8 mouse cellular contexts compared by ENCODE assay signal in genomic region chr7:81763110-81763845, GRCm38 (mm10). TPM values are rescaled to one million over a fixed set of nuclear protein-coding genes. Genes with fewer than 3 reads are reported as not detected.
DNase-seq lines count a peak whose midpoint lies in the region; ATAC-seq lines count a peak whose summit lies in the region.

No protein-coding gene starts in this region.

- no peak for DNase-seq in frontal cortex, postnatal 36 days (ENCODE audit: low spot score in 2 of 2)
- DNase-seq in T-cell, adult 2 months (ENCODE audit: low spot score) = peak; percentile 74
- peak; percentile 57 for DNase-seq in hindbrain, embryonic 11.5 days (ENCODE audit: low spot score)
- no peak for DNase-seq in midbrain, embryonic 11.5 days (ENCODE audit: low spot score, missing footprints)
- peak; percentile 5 to 25 for DNase-seq in spleen, postnatal 36 days (ENCODE audit: low spot score in 2 of 2)

- 2% methylated on average over 60 of the region's 60 CpGs for WGBS in embryonic facial prominence, embryonic 13.5 days
- WGBS in hindbrain, embryonic 11.5 days = 2% methylated on average over 57 of the region's 60 CpGs
- WGBS in limb, embryonic 13.5 days = 3% methylated on average over 57 of the region's 60 CpGs
- 3% methylated on average over 50 of the region's 60 CpGs for WGBS in midbrain, embryonic 11.5 days

- H3K27me3 ChIP-seq in embryonic facial prominence, embryonic 13.5 days = no peaks in the 10 kb centered on the region
- no peaks in the 10 kb centered on the region for H3K27me3 ChIP-seq in hindbrain, embryonic 11.5 days (ENCODE audit: control insufficient read depth, insufficient read depth, low read length)
- no peaks in the 10 kb centered on the region for H3K27me3 ChIP-seq in limb, embryonic 13.5 days
- H3K27me3 ChIP-seq in midbrain, embryonic 11.5 days (ENCODE audit: control insufficient read depth, insufficient read depth, low read length) = no peaks in the 10 kb centered on the region

- no peaks in the 10 kb centered on the region for H3K9me3 ChIP-seq in embryonic facial prominence, embryonic 13.5 days
- no peaks in the 10 kb centered on the region for H3K9me3 ChIP-seq in hindbrain, embryonic 11.5 days (ENCODE audit: control insufficient read depth, low read length)
- no peaks in the 10 kb centered on the region for H3K9me3 ChIP-seq in limb, embryonic 13.5 days
- no peaks in the 10 kb centered on the region for H3K9me3 ChIP-seq in midbrain, embryonic 11.5 days (ENCODE audit: control insufficient read depth, low read length)

- peaks cover 18% of the 10 kb centered on the region for H3K4me1 ChIP-seq in embryonic facial prominence, embryonic 13.5 days
- H3K4me1 ChIP-seq in hindbrain, embryonic 11.5 days (replicated peaks; ENCODE audit: control insufficient read depth, insufficient read depth, low read length) = no peaks in the 10 kb centered on the region
- peaks cover 15% of the 10 kb centered on the region for H3K4me1 ChIP-seq in limb, embryonic 13.5 days
- H3K4me1 ChIP-seq in midbrain, embryonic 11.5 days (ENCODE audit: control insufficient read depth, insufficient read depth, low read length) = peaks cover 6% of the 10 kb centered on the region; the same call in 1 of the 2 replicates

- H3K9ac ChIP-seq in embryonic facial prominence, embryonic 13.5 days = peak overlapping the region; percentile 98
- peak overlapping the region; percentile 90 for H3K9ac ChIP-seq in hindbrain, embryonic 11.5 days (ENCODE audit: low read depth, low read length)
- H3K9ac ChIP-seq in limb, embryonic 13.5 days = peak overlapping the region; percentile 95
- peak overlapping the region; percentile 68 for H3K9ac ChIP-seq in midbrain, embryonic 11.5 days (ENCODE audit: low read length)

- no peaks in the 10 kb centered on the region for H3K36me3 ChIP-seq in embryonic facial prominence, embryonic 13.5 days
- H3K36me3 ChIP-seq in hindbrain, embryonic 11.5 days (ENCODE audit: control insufficient read depth, insufficient read depth, low read length) = no peaks in the 10 kb centered on the region
- H3K36me3 ChIP-seq in limb, embryonic 13.5 days = no peaks in the 10 kb centered on the region
- H3K36me3 ChIP-seq in midbrain, embryonic 11.5 days (ENCODE audit: control insufficient read depth, insufficient read depth, low read length) = no peaks in the 10 kb centered on the region

- H3K4me3 ChIP-seq in embryonic facial prominence, embryonic 13.5 days = peak overlapping the region; percentile 97
- peak overlapping the region; percentile 98 for H3K4me3 ChIP-seq in hindbrain, embryonic 11.5 days (ENCODE audit: low read depth, low read length)
- H3K4me3 ChIP-seq in limb, embryonic 13.5 days = peak overlapping the region; percentile 99
- H3K4me3 ChIP-seq in midbrain, embryonic 11.5 days (ENCODE audit: low read depth, low read length) = peak overlapping the region; percentile 95

- peak overlapping the region; percentile 79 for H3K27ac ChIP-seq in embryonic facial prominence, embryonic 13.5 days
- H3K27ac ChIP-seq in hindbrain, embryonic 11.5 days (ENCODE audit: low read depth, low read length) = peak overlapping the region; percentile 84
- peak overlapping the region; percentile 81 for H3K27ac ChIP-seq in limb, embryonic 13.5 days
- peak overlapping the region; percentile 60 for H3K27ac ChIP-seq in midbrain, embryonic 11.5 days (ENCODE audit: low read depth, low read length)

- H3K4me2 ChIP-seq in embryonic facial prominence, embryonic 13.5 days = peak overlapping the region; percentile 89
- peak overlapping the region; percentile 91 for H3K4me2 ChIP-seq in hindbrain, embryonic 11.5 days (replicated peaks; ENCODE audit: low read depth, low read length)
- peak overlapping the region; percentile 94 for H3K4me2 ChIP-seq in limb, embryonic 13.5 days (replicated peaks)
- peak overlapping the region; percentile 63 for H3K4me2 ChIP-seq in midbrain, embryonic 11.5 days

- peak; percentile 44 for ATAC-seq in frontal cortex, adult (ENCODE audit: low TSS enrichment)
- peak; percentile 67 for ATAC-seq in embryonic facial prominence, embryonic 13.5 days (ENCODE audit: insufficient number of reproducible peaks, insufficient read depth, low FRiP score, low TSS enrichment, low read depth)
- ATAC-seq in hindbrain, embryonic 11.5 days (ENCODE audit: low FRiP score) = peak; percentile 86
- peak; percentile 66 for ATAC-seq in limb, embryonic 13.5 days (ENCODE audit: low FRiP score, low read depth)
- ATAC-seq in midbrain, embryonic 11.5 days (ENCODE audit: low FRiP score) = peak; percentile 80

RNA-seq across cellular contexts. Expression of gene Ramac, which starts 0.6 kb away (rescaled TPM):
- 120 and 141 TPM in 2 replicates for polyA plus RNA-seq in embryonic facial prominence, embryonic 13.5 days (2015; fragmentation: Nextera tagmentation; extraction: Ambion mirVana)
- polyA plus RNA-seq in hindbrain, embryonic 11.5 days (2014; fragmentation: Nextera tagmentation; extraction: Ambion mirVana) = 130 and 132 TPM in 2 replicates
- polyA plus RNA-seq in limb, embryonic 13.5 days (2015; fragmentation: Nextera tagmentation; extraction: Ambion mirVana) = 118 and 124 TPM in 2 replicates
- polyA plus RNA-seq in midbrain, embryonic 11.5 days (2014; fragmentation: Nextera tagmentation; extraction: Ambion mirVana) = 147 and 160 TPM in 2 replicates

RNA-seq across cellular contexts. Expression of gene 3110040N11Rik, which starts 26.0 kb away (rescaled TPM):
- polyA plus RNA-seq in embryonic facial prominence, embryonic 13.5 days (2015; fragmentation: Nextera tagmentation; extraction: Ambion mirVana) = 55.4 and 65.6 TPM in 2 replicates
- polyA plus RNA-seq in hindbrain, embryonic 11.5 days (2014; fragmentation: Nextera tagmentation; extraction: Ambion mirVana) = 43.6 and 49.1 TPM in 2 replicates
- polyA plus RNA-seq in limb, embryonic 13.5 days (2015; fragmentation: Nextera tagmentation; extraction: Ambion mirVana) = 57.3 and 62.4 TPM in 2 replicates
- polyA plus RNA-seq in midbrain, embryonic 11.5 days (2014; fragmentation: Nextera tagmentation; extraction: Ambion mirVana) = 46.3 and 51.2 TPM in 2 replicates

RNA-seq across cellular contexts. Expression of gene Homer2, which starts 56.0 kb away (rescaled TPM):
- 16.4 and 24.0 TPM in 2 replicates for polyA plus RNA-seq in embryonic facial prominence, embryonic 13.5 days (2015; fragmentation: Nextera tagmentation; extraction: Ambion mirVana)
- polyA plus RNA-seq in hindbrain, embryonic 11.5 days (2014; fragmentation: Nextera tagmentation; extraction: Ambion mirVana) = 22.2 and 24.4 TPM in 2 replicates
- 35.2 and 36.7 TPM in 2 replicates for polyA plus RNA-seq in limb, embryonic 13.5 days (2015; fragmentation: Nextera tagmentation; extraction: Ambion mirVana)
- 19.6 and 22.4 TPM in 2 replicates for polyA plus RNA-seq in midbrain, embryonic 11.5 days (2014; fragmentation: Nextera tagmentation; extraction: Ambion mirVana)

Comparison
In these comparisons a context has a peak if more than half of its experiments do, and no peak if none do; other contexts are left out.
1. DNase-seq: peak in T-cell, adult 2 months (single experiment), hindbrain, embryonic 11.5 days (single experiment) and spleen, postnatal 36 days (2 of 2); none in frontal cortex, postnatal 36 days (0 of 2) and midbrain, embryonic 11.5 days (single experiment).
2. Peak in every context shown above with its lines, with median percentiles within 50 percentile points of each other: ATAC-seq, H3K27ac ChIP-seq, H3K4me2 ChIP-seq, H3K4me3 ChIP-seq and H3K9ac ChIP-seq.